ENCODE assay signal across 25 mouse cellular contexts in the genomic region with DNA sequence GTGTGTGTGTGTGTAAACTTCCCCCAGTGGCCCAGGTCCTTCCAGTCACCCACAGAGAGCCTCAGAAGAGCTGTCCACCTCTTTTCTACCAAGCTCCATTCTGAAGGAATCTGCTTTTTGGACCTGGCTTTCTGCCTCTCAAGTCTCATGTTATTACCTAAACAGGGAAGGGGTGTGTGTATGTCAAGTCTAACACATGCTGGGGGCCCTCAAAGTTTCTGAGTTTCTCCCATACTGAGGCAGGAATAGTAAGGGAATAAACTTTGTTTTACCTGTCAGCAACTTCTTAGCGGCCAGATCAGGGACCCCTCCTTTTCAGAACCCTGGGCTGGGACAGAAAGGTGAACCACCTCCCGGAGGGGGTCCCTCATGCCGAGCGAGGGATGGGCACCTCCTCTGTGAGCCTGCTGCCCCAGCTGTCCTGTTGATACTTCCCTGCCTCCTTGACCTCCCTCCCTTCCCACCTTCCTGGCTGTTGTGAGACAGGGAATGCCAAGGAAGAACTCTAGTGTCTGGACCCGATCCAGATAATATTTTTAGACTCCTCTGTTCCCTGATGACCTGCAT. TPM values are rescaled to one million over a fixed set of nuclear protein-coding genes. Genes with fewer than 3 reads are reported as not detected.
DNase-seq lines count a peak whose midpoint lies in the region; ATAC-seq lines count a peak whose summit lies in the region.
"Had no signal": no experiment of that assay in that cellular context is flagged by ENCODE, and none has a peak within 500 bp of the region (broad histone marks: within the 10 kb centered on the region; RNA-seq: fewer than 3 reads in every experiment).

No protein-coding gene starts in this region.

- 31% methylated on average over 5 of the region's 5 CpGs for WGBS in heart, embryonic 13.5 days
- 36% methylated on average over 5 of the region's 5 CpGs for WGBS in heart, embryonic 10.5 days
- WGBS in embryonic facial prominence, embryonic 15.5 days, result 39% methylated on average over 5 of the region's 5 CpGs

- no peak overlapping the region for H3K4me2 ChIP-seq in heart, embryonic 13.5 days
- H3K4me2 ChIP-seq in embryonic facial prominence, embryonic 15.5 days (replicated peaks), result no peak overlapping the region
- H3K4me2 ChIP-seq: forebrain, embryonic 15.5 days; hindbrain, embryonic 13.5 days; limb, embryonic 15.5 days; liver, embryonic 13.5 days; midbrain, embryonic 12.5 days; neural tube, embryonic 13.5 days; stomach, embryonic 15.5 days had no signal

- peaks cover 74% of the 10 kb centered on the region for H3K27me3 ChIP-seq in heart, embryonic 13.5 days (replicated peaks)
- peaks cover 99% of the 10 kb centered on the region for H3K27me3 ChIP-seq in heart, embryonic 10.5 days (ENCODE audit: insufficient read depth, poor library complexity, severe bottlenecking)
- H3K27me3 ChIP-seq in embryonic facial prominence, embryonic 15.5 days, result peaks cover 45% of the 10 kb centered on the region

- H3K36me3 ChIP-seq in heart, embryonic 13.5 days, result no peaks in the 10 kb centered on the region
- no peaks in the 10 kb centered on the region for H3K36me3 ChIP-seq in heart, embryonic 10.5 days
- no peaks in the 10 kb centered on the region for H3K36me3 ChIP-seq in embryonic facial prominence, embryonic 15.5 days
- H3K36me3 ChIP-seq: forebrain, embryonic 10.5 days; forebrain, embryonic 15.5 days; limb, embryonic 10.5 days; limb, embryonic 15.5 days; liver, embryonic 13.5 days; midbrain, embryonic 12.5 days; neural tube, embryonic 13.5 days; stomach, embryonic 15.5 days had no signal

- no peak for ATAC-seq in heart, embryonic 13.5 days (ENCODE audit: extremely low read depth, insufficient number of reproducible peaks, low FRiP score, low TSS enrichment)
- ATAC-seq in embryonic facial prominence, embryonic 15.5 days (ENCODE audit: insufficient number of reproducible peaks, low FRiP score, low TSS enrichment, low read depth), result no peak
- ATAC-seq in erythroid progenitor cell, adult 5-6 weeks (replicated peaks; ENCODE audit: low FRiP score, poor library complexity, severe bottlenecking), result no peak
- ATAC-seq: activated CD4-positive, CD25-positive, alpha-beta regulatory T cell, adult 4 months; CD4-positive, CD25-positive, alpha-beta regulatory T cell, adult 4 months; forebrain, embryonic 15.5 days; intestine, embryonic 16.5 days; lung, postnatal 0 days had no signal

- peaks cover 48% of the 10 kb centered on the region for H3K4me1 ChIP-seq in heart, embryonic 13.5 days
- H3K4me1 ChIP-seq in heart, embryonic 10.5 days, result peaks cover 35% of the 10 kb centered on the region
- H3K4me1 ChIP-seq in embryonic facial prominence, embryonic 15.5 days, result peaks cover 44% of the 10 kb centered on the region

- 0 out of 2 replicates have a peak overlapping the region, but pooled peaks have one; percentile 17 for H3K27ac ChIP-seq in heart, embryonic 13.5 days (replicated peaks)
- no peak overlapping the region for H3K27ac ChIP-seq in heart, embryonic 10.5 days
- H3K27ac ChIP-seq in embryonic facial prominence, embryonic 15.5 days (replicated peaks), result 0 out of 2 replicates have a peak overlapping the region, but pooled peaks have one; percentile 44
- H3K27ac ChIP-seq: forebrain, embryonic 10.5 days; forebrain, embryonic 15.5 days; hindbrain, embryonic 13.5 days; limb, embryonic 10.5 days; limb, embryonic 15.5 days; liver, embryonic 13.5 days; midbrain, embryonic 12.5 days; neural tube, embryonic 13.5 days; stomach, embryonic 15.5 days had no signal

- peak; percentile 59 for DNase-seq in adrenal gland, postnatal 14 days
- DNase-seq in adrenal gland, postnatal 4 days (ENCODE audit: low spot score in 2 of 2), result no peak
- DNase-seq in heart, embryonic 10.5 days (ENCODE audit: low spot score), result no peak
- peak; percentile 65 for DNase-seq in ovary, adult 18-20 months (ENCODE audit: low spot score)
- DNase-seq in ovary, postnatal 36 days (ENCODE audit: low spot score), result no peak
- DNase-seq: layer of hippocampus, adult 9-11 months; liver, embryonic 13.5 days; retina, postnatal 1 day had no signal

- H3K9me3 ChIP-seq in heart, embryonic 13.5 days, result no peaks in the 10 kb centered on the region
- no peaks in the 10 kb centered on the region for H3K9me3 ChIP-seq in heart, embryonic 10.5 days
- no peaks in the 10 kb centered on the region for H3K9me3 ChIP-seq in embryonic facial prominence, embryonic 15.5 days (replicated peaks)
- H3K9me3 ChIP-seq: forebrain, embryonic 10.5 days; forebrain, embryonic 15.5 days; hindbrain, embryonic 13.5 days; limb, embryonic 10.5 days; limb, embryonic 15.5 days; liver, embryonic 13.5 days; megakaryocyte, embryonic 14.5 days; midbrain, embryonic 12.5 days; neural tube, embryonic 13.5 days; stomach, embryonic 15.5 days had no signal

- H3K4me3 ChIP-seq in heart, embryonic 13.5 days, result no peak overlapping the region
- no peak overlapping the region for H3K4me3 ChIP-seq in heart, embryonic 10.5 days
- no peak overlapping the region for H3K4me3 ChIP-seq in embryonic facial prominence, embryonic 15.5 days (replicated peaks)
- H3K4me3 ChIP-seq: forebrain, embryonic 10.5 days; forebrain, embryonic 15.5 days; hindbrain, embryonic 13.5 days; limb, embryonic 10.5 days; limb, embryonic 15.5 days; liver, embryonic 13.5 days; megakaryocyte, embryonic 14.5 days; midbrain, embryonic 12.5 days; neural tube, embryonic 13.5 days; stomach, embryonic 15.5 days had no signal

- 0 out of 2 replicates have a peak overlapping the region, but pooled peaks have one; percentile 25 for H3K9ac ChIP-seq in heart, embryonic 13.5 days
- H3K9ac ChIP-seq in embryonic facial prominence, embryonic 15.5 days, result no peak overlapping the region
- H3K9ac ChIP-seq: forebrain, embryonic 15.5 days; hindbrain, embryonic 13.5 days; limb, embryonic 15.5 days; liver, embryonic 13.5 days; midbrain, embryonic 12.5 days; neural tube, embryonic 13.5 days; stomach, embryonic 15.5 days had no signal

RNA-seq across cellular contexts. Expression of a gene that starts 6.4 kb away (rescaled TPM):
- 0.15 and 0.30 TPM in 2 replicates for total RNA-seq in adrenal gland, postnatal 14 days (2021)
- under 1 TPM; 0.20 to 0.59 TPM for total RNA-seq in adrenal gland, postnatal 4 days (2021)
- 0.67 and 0.73 TPM in 2 replicates for polyA plus RNA-seq in heart, embryonic 13.5 days (2015; fragmentation: Nextera tagmentation; extraction: Ambion mirVana)
- polyA plus RNA-seq in heart, embryonic 10.5 days (2016; fragmentation: Nextera tagmentation; extraction: Ambion mirVana), result 0.16 and 0.63 TPM in 2 replicates
- polyA plus RNA-seq in embryonic facial prominence, embryonic 15.5 days (2015; fragmentation: Nextera tagmentation; extraction: Ambion mirVana), result 0.11 and 0.19 TPM in 2 replicates
- total RNA-seq in erythroid progenitor cell, adult 5-6 weeks (2015; ENCODE audit: low replicate concordance), result not detected in 2 replicates
- total RNA-seq in erythroid progenitor cell, adult 5-6 weeks (2017; ENCODE audit: low replicate concordance), result not detected in 2 replicates
- total RNA-seq: gastrocnemius, adult 8-10 months had no signal
- polyA plus RNA-seq: activated CD4-positive, CD25-positive, alpha-beta regulatory T cell, adult 4 months; CD4-positive, CD25-positive, alpha-beta regulatory T cell, adult 4 months; forebrain, embryonic 10.5 days; hindbrain, embryonic 13.5 days; limb, embryonic 10.5 days; liver, embryonic 13.5 days; midbrain, embryonic 12.5 days; neural tube, embryonic 13.5 days had no signal

RNA-seq across cellular contexts. Expression of a gene that starts 30.8 kb away (rescaled TPM):
- 1.1 and 8.7 TPM in 2 replicates for total RNA-seq in adrenal gland, postnatal 14 days (2021)
- 1 to 10 TPM; 2.2 to 2.7 TPM for total RNA-seq in adrenal gland, postnatal 4 days (2021)
- 0.94 and 1.6 TPM in 2 replicates for polyA plus RNA-seq in heart, embryonic 13.5 days (2015; fragmentation: Nextera tagmentation; extraction: Ambion mirVana)
- polyA plus RNA-seq in heart, embryonic 10.5 days (2016; fragmentation: Nextera tagmentation; extraction: Ambion mirVana), result 1.4 and 1.6 TPM in 2 replicates
- polyA plus RNA-seq in embryonic facial prominence, embryonic 15.5 days (2015; fragmentation: Nextera tagmentation; extraction: Ambion mirVana), result 0.75 and 1.1 TPM in 2 replicates
- 14.3 and 18.4 TPM in 2 replicates for total RNA-seq in erythroid progenitor cell, adult 5-6 weeks (2015; ENCODE audit: low replicate concordance)
- 9.8 and 12.3 TPM in 2 replicates for total RNA-seq in erythroid progenitor cell, adult 5-6 weeks (2017; ENCODE audit: low replicate concordance)

RNA-seq across cellular contexts. Expression of a gene that starts 34.3 kb away (rescaled TPM):
- 10.5 and 12.7 TPM in 2 replicates for total RNA-seq in adrenal gland, postnatal 14 days (2021)
- 10 to 100 TPM; 13.8 to 16.3 TPM for total RNA-seq in adrenal gland, postnatal 4 days (2021)
- 7.4 and 7.5 TPM in 2 replicates for polyA plus RNA-seq in heart, embryonic 13.5 days (2015; fragmentation: Nextera tagmentation; extraction: Ambion mirVana)
- polyA plus RNA-seq in heart, embryonic 10.5 days (2016; fragmentation: Nextera tagmentation; extraction: Ambion mirVana), result 1.7 and 4.1 TPM in 2 replicates
- polyA plus RNA-seq in embryonic facial prominence, embryonic 15.5 days (2015; fragmentation: Nextera tagmentation; extraction: Ambion mirVana), result 8.5 TPM in 2 replicates
- not detected in 2 replicates for total RNA-seq in erythroid progenitor cell, adult 5-6 weeks (2015; ENCODE audit: low replicate concordance)
- 0.15 and 0.39 TPM in 2 replicates for total RNA-seq in erythroid progenitor cell, adult 5-6 weeks (2017; ENCODE audit: low replicate concordance)
- total RNA-seq: gastrocnemius, adult 8-10 months had no signal
- polyA plus RNA-seq: activated CD4-positive, CD25-positive, alpha-beta regulatory T cell, adult 4 months had no signal

RNA-seq across cellular contexts. Expression of a gene that starts 48.2 kb away (rescaled TPM):
- total RNA-seq in adrenal gland, postnatal 14 days (2021), result 28.8 and 30.0 TPM in 2 replicates
- total RNA-seq in adrenal gland, postnatal 4 days (2021), result 10 to 100 TPM; 27.8 to 30.8 TPM
- 36.2 and 38.3 TPM in 2 replicates for polyA plus RNA-seq in heart, embryonic 13.5 days (2015; fragmentation: Nextera tagmentation; extraction: Ambion mirVana)
- 22.6 and 34.8 TPM in 2 replicates for polyA plus RNA-seq in heart, embryonic 10.5 days (2016; fragmentation: Nextera tagmentation; extraction: Ambion mirVana)
- polyA plus RNA-seq in embryonic facial prominence, embryonic 15.5 days (2015; fragmentation: Nextera tagmentation; extraction: Ambion mirVana), result 15.9 and 16.9 TPM in 2 replicates
- 5.0 and 8.4 TPM in 2 replicates for total RNA-seq in erythroid progenitor cell, adult 5-6 weeks (2015; ENCODE audit: low replicate concordance)
- 1.3 and 3.6 TPM in 2 replicates for total RNA-seq in erythroid progenitor cell, adult 5-6 weeks (2017; ENCODE audit: low replicate concordance)

Comparison
In these comparisons a context has a peak if more than half of its experiments do, and no peak if none do; other contexts are left out.
1. DNase-seq: peak in adrenal gland, postnatal 14 days (single experiment) and ovary, adult 18-20 months (single experiment); none in adrenal gland, postnatal 4 days (0 of 2), heart, embryonic 10.5 days (single experiment) and ovary, postnatal 36 days (single experiment).